Mouse (Mus musculus): Measurements from ENCODE around the gene Ptprj.

Gene Ptprj

DNA sequence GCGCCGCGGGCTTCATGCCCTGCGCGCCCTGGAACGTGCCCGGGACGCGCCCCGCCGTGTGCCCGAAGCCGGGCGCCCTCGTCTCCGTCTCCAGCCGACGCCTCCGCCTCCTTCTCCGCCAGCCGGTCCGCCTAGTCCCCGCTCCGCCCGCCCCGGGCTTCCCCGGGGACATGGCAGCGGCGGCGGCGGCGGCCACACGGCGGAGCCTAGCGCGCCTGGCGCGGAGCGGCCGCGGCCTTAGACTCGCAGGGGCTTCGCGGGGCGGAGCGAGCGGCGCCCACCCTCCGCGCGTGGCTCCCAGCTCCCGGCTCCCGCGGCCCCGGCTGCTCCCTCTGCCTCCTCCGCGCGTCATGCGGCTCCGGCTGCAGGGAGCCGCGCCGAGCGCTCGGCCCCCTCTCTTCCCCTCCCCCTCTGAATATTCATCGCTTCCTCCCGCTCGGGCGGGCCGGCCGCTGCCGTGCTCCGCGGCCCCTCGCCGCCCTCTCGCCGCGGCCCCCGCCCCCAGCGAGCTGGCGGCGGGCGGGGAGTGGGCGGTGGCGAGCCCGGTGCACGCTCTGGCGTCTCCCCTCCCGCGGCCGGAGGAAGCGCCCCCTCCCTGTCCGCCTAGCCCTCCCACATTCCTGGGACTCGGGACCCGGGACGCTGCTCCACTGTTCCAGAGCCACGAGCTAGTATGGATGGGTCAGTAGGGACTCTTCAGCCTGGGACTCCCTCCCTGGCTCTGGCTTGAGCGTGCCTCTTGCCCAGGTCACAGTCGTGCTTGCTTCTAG, at the start of gene Ptprj:
Gene Ptprj, minus strand, starts transcription at position 412 of the 770 bp plus-strand sequence.
- DNase-seq (ENCODE audit: low spot score) = no peak

DNA sequence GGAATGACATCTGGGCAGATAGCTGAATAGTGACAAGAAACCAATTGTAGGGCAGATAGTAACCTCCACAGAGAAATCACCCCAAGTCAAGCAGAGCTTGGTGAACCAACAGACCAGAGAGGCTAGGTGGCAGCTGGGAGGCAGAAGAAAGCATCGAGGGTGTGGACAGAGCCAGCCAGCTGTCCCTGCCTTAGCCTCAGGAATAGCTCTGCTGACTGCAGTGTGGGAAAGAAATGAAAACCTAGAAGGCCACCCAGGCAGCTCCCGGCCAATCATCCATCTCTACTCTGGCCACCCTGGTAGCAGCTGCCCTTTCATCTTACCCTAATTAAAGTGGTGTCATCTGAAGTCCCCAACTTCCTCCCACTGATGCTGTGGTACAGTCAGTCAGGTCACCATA, 49.1 kb upstream of the Ptprj start:
- DNase-seq (ENCODE audit: low spot score) = no peak

DNA sequence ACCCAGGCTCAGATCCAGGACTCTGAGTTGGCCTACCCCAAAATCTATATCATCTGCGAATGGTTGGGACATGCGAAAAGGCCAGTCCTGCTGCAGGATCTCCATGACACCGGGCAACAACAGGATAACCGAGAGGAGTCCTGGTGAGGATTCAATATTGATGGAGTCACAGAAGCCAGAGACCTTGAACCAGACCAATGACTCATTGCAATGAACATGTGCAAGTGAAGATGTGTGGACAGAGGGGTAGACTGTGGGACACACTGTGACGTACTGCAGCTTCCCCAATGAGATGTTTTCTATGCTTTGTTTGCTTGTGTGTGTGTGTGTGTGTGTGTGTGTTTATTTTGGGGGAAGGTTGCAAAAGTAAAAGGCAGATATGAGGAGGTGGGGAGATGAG, 47.8 kb upstream of the Ptprj start:
- no peak for DNase-seq (ENCODE audit: low spot score)

DNA sequence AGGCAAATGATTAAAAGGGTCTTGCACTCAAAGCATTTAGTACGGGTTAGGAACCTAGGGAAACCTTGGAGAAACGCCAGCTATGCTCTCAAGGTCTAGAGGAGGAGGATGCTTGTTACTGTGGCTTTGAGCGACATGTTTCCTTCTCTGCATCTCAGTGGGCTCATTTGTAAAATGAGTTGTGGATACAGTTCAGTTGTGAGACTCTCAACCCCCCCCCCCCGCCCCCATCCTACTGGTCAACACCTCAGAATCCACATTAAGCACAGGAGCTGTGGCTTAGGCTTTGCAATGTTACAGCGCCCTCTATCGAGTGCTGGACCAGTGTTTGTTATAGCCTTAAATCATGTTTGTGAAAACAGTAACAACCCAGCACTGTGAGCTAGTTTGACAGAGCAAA, 44.5 kb upstream of the Ptprj start:
- DNase-seq (ENCODE audit: low spot score) = no peak

DNA sequence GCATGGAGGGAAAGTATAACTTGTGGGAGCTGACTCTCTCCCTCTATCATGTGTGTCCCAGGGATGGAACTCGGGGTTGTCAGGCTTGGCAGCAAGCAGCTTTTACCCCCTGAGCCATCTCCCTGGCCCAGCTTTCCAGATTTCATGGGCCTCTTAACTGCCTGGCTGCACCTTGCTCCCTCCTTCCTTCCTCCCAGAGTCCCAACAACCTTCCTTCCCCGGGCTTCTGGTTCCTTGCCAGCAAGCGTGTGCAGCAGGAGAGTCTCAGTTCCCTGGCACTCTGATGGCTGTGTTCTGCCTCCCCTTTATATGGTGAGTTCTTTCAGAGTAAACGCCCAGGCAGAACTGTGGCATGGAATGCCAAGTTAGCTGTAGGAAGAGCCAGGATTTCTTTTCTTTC, 43.9 kb upstream of the Ptprj start:
- DNase-seq (ENCODE audit: low spot score) = no peak

DNA sequence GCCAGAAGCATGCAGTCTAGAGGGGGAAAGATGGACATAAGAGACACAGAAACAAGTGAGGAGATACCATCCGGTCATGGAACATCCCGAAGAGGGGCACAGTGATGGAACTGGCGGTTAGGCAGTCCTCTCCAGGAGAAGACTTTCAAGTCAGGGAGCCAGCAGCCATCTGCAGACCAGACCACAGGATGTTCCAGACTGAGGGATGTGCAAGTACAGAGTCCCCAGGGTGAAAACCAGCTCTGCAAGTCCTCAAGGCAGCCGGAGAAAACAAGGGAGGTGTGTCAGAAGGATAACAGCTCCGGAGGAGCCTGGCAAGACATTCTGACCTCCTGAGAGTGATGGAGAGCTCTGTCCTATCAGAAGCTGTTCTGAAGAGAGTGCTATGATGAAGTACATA, 40.4 kb upstream of the Ptprj start:
- DNase-seq (ENCODE audit: low spot score) = no peak

DNA sequence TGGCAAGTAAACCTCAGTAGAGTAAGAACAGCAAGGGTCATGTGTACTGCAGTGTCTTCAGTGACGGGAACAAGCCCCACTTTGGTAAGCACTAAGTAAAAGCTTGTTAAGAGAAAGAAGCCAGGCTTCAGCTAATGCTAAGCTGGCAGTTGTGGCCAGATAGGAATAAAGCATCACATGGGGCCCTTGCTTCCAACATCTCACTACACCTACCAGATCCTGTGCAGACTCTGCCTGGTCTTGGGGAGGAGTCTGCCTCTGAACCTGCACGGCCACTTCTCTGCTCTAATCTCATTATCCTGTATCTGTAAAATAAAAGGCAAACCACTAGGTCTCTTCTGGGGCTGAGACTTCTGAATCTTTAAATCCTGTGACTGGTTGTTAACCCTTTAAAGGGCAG, 39.2 kb upstream of the Ptprj start:
- DNase-seq (ENCODE audit: low spot score) = no peak

DNA sequence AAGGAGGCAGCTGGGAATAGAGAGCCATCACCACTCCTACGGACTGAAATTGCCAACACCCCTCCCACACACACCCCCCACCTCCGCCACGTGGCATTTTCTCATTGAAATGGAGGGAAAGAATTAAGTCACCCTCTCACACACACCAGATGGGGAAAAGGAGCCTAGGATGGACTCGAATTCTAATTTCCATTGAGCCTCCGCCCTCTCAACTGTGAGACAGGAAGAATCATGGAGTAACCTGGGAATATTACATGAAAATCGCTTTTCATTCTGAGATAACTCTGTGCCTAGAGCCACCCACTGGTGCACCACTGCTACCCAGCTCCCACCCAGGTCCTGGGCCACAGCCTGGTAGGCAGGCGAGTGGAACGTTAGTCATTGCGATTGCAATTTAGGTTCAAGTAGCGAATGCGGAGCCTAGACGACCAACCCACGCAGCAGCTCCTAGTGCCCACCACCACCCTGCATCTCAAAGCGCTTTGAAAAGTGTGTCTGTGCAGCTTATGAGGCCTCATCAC, 34.3 kb upstream of the Ptprj start:
- DNase-seq (ENCODE audit: low spot score) = no peak

DNA sequence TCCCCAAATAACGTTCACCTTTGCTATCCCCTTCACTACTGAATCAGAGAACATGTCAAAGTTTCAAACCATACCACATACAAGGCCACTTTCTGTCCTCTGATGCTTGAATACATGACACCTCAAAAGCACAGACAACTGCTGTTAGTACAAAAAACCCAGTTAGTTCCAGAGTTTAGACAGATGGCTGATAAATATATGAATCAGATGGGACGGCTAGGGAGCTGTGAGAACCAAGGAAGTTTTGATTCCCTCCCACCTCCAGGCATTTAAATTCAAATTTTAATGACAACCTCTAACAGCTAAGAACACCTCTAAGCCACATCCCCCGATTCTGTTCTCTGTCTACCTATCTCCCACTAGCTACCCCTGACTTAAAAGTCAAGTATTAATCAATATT, 33.1 kb upstream of the Ptprj start:
- no peak for DNase-seq (ENCODE audit: low spot score)

DNA sequence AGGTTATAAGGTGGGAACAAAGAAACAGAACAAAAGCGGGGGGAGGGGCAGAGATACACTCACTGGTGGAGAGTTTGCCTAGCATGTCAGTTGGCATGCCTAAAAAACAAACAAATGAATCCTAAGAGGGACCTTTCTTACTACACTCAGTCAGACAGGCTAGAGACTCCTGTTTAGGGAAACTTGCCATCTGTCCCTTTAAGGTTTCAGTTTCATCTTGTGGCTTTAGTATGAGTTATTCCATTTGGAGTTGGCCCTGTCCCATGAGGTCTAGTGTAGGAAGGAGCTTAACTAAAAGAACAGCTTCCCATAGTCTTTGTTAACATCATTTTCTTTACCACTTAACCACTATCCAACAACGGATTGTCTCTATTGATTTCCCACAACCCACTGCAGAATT, 32.6 kb upstream of the Ptprj start:
- DNase-seq (ENCODE audit: low spot score) = no peak

DNA sequence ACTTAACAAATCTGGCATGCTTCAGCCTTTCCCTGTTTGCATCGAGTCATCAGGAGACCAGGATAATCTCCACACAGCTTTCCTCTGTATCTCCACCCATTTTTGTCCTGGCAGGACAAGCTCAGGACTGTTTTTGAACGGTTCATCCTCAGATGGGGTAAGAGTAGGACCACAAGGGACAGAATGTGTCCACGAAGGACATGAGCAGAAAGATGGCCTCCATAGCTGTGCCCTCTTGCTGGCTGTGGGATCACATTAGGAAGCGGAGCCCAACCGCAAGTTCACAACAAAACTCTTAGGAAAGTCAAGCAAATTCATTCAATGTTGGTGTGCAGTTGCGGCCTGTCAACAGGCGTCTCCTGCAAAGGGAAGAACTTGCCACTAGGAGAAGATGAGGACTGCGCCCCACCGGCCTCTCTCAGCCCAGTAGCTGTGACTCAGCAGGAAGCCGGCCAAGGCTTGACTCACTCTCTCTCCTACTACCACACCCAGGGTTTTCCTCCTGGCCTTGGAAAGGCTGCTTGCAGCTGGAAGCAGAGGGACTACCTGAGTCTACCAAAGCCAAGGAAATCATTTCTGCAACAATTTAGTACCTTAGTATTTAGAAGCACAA, 31.6 kb upstream of the Ptprj start:
- peak; percentile 44 for DNase-seq (ENCODE audit: low spot score)

DNA sequence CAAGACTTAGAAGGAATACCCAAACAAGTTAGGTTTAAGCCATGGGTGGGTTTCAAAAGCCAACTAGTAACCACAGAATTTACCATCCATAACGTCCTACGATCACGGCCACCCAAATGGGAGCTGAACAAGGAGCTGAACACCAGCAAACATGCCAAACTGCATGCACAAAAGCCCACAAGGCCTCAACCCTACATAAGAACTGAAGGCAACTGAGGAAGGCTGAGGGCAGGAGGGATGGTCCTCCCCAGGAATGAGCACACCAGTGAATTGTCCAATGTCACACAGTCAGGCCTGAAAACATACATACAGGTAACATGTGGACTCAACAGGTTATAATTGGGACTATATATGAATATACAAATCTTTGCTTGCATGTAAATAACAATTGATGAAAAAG, 20.6 kb upstream of the Ptprj start:
- no peak for DNase-seq (ENCODE audit: low spot score)

DNA sequence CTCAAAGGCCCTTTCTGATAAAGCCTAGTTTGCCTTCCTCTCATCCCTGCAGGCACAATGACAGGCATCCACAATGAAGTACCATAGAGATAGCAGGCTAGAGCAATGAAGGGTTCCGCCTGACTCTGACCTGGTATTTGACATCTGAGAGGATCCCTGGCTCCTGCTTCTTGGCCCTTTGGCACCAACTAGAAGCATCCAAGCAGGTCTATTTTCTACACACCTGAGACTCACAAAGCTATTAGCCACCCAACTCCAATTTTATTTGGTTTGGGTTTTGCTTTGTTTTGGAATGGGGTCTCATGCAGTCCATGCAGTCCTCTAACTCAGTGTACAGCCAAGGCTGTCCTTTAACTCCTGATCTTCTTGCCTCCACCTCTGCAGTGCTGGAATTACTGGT, 7.7 kb upstream of the Ptprj start:
- no peak for DNase-seq (ENCODE audit: low spot score)

DNA sequence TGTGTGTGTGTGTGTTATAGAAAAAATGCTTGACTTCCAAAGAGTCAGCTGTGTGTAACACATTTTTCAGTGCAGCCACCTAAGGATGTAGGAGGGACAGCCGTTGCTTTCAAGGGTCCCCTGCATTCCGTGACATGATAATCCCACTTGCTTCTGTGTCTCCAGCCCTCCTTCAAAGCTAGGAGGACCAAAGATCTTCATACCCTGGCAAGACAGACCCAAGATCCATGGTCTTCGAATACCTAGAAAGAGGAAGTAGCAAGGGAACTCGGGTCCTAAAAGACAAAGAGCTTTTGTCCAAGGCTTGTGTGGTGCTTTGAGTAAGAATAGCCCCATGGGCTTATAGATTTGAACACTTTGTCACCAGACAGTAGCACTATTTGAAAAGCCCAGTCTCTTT, 4.1 kb upstream of the Ptprj start:
- DNase-seq (ENCODE audit: low spot score) = no peak

DNA sequence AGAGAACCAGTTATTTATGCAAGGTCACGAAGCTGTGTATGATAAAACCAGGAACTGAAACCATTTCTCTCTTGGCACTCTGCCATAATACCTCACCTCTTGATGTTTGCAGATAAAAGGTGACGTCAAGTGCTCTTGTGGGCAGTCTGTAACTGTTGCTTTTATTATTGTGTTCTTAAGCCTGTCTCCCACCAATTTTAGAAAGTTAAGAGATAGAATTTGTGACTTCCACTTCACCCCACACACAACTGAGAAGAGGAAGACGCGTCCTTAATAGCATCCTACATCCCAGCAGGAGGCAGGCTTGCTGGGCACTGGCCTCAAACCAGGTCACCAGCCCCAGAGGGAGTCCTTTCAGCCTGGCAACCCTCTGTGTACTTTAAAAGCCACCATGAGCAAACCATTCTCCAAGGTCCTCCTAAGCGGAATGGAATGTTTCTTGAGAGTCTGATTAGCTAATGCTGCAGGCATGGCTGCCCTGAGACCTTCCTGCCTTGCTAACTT, 3.2 kb upstream of the Ptprj start:
- DNase-seq (ENCODE audit: low spot score) = no peak

DNA sequence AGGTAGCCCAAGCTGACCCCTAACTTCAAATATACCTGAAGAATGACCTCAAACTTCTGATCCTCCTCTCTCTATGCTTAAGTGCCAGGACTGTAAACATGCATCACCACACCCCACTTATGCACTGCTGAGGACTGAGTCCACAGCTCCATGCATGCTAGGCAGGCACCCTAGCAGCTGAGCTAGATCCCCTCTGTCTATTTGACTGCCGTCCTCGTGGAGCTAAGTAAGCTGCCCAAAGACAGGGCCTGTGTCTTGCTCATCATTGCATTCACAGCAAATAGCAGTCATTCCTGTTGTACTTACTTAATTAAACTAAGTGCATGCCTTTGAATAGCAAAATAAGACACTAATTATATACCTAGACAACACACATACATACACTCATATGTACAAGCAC, 2.4 kb upstream of the Ptprj start:
- no peak for DNase-seq (ENCODE audit: low spot score)

DNA sequence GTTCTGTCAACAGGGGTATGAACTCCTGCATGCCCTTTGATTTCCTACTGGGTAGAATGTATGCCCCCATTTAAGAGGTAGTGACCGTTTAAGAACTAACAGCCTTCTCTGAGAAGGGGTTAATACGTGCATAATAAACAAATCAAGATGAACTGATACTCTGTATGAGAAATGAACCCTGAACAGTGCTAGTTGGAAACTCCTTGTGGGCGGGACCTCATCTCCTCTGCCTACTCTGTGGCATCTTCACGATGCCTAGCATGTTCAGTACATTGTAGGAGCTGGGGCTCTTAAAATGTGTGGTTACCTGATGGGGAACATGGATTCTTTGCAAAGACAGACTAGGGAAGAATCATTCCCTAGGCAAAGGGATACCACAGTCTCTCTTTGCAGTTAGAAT, 1.9 kb upstream of the Ptprj start:
- DNase-seq (ENCODE audit: low spot score) = no peak

DNA sequence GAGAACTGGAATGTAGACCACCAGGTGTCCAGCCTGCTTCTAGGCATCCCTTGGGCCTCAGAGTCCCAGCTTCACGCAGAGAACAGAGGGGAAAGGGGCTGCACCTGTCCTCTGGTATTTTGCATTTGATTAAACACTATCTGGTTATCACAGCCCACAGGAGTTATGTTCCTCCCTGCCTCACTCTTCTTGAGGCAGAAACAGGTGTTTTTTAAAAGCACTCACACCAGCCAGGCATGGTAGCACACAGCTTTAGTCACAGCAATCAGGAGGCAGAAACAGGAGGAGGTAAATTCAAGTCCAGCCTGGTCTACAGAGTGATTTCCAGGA, 1.3 kb upstream of the Ptprj start:
- DNase-seq (ENCODE audit: low spot score) = no peak

DNA sequence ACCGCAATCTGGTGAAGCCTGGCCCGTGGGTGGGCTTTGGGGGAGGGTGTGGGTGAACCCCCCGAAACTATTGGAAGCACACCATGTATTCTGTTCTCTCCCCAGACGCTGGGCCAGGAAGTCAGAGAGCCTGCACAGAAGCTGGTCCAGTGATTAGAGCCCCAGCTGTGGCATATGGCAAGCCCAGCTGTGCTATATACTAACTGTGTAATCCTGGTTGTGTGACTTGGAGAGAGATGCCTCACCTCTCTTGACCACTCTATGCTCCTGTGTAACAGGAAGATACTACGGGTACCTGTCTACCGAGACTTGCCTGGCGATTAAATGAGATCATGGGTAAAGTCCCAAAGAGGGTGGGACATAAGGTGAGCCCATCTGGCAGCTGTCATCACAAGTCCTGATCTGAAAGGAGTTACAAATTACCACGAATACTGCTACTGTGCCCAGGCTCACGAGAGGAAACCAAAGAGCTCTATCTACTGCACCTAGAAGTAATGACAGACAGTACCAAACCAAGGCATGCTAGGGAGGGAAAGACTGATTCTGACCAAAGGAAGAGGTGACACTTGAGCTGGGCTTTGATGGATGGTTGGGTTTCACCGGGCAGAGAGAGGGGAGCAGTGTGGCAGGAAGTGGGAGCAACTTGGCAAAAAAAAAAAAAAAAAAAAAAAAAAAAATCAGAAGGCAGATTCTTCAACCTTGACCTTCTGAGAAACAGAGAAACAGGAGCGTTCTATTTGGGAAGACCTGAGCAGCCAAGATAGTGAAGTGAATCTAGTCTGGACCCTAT, 754 bp upstream of the Ptprj start:
- DNase-seq (ENCODE audit: low spot score) = no peak

DNA sequence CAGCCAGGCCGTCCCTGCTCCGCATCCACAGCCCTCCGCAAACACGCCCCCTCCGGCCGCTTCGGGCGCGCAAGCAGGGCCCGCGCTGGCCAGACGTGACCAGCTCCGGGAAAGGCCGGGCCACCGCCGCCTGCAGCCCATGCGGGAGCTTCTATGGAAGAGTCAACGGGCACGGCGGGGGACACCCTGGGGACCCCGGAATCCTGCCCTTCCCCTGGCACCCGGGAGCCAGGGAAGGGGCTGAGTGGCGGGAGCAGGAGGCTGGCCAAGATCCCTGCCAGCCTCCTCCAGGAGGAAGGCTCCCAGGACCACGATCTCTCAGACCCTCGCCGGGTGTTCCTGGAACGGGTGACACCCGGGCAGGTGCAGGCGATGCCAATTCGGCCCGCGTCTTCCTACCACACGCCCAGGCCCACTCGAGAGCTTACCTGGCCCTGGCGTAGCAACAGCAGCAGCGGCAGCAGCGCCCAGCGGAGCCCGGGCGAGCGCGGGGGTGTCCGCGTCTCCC, 665 bp downstream of the Ptprj start:
- DNase-seq (ENCODE audit: low spot score) = no peak

DNA sequence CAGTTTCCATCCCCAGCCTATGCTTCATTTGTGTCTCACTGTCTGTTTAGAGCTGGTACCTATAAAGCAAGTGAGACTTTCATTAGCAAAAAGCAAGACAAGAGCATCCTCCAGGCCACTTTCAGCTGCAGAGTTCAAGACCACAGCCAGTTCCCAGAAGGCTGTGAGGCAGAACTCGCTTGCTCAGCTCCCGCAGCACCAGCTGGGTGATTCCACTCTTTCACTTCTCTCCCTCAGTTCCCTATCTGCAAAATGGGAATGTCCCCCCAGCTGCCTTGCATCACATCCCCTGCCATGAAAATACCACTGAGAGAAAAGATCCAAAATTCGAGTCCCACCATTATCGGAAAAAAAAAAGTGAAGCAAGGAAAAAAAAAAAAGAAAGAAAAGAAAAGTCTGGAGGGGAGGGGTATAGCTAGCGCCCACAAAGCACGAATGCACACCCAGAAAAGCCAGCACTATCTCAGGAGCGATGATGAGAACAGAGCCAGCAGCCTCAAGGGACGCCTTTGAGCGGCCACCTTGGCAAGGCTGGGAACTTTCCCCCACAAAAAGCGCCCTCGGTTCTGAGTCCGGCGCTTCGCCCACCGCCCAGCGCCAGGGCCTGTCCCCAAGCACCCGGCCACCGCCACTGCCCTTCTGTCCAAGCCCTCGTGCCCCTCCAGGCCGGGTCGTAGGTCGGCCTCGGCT, 1.3 kb downstream of the Ptprj start:
- no peak for DNase-seq (ENCODE audit: low spot score)
